Mouse (Mus musculus): ENCODE results near the gene Sart1.
"Not testable (repeated sequence)": the region's sequence is repeated elsewhere in the genome, so short reads cannot be mapped to it uniquely, and the experiment has no call there.

Sart1 gene

GRCm38 (mm10) chr19:5413840-5414239 is 25.3 kb upstream of the Sart1 start:
- no peak for DNase-seq

DNA sequence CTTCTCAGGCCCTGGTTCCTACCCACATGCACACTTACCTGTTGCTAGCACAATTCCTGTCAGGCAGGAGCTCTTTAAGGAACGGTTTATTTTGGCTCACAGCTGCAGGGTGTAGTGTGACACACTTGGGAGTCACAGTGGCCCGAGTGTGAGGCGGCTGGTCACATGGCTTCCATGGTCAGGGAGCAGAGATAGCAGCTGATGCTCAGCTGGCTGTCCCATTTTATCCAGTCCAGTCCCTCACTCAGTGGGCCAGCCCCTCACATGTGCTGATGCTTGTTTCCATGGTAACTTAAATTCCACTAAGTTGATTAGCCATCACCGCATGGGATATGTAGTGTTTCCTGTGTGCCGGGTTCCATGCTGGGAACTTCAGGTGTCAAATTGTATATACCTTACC is 23.5 kb upstream of the Sart1 start:
- no peak for DNase-seq

GRCm38 (mm10) chr19:5410641-5411040 is 22.1 kb upstream of the Sart1 start:
- DNase-seq, result no peak

GRCm38 (mm10) chr19:5409068-5409467 is 20.6 kb upstream of the Sart1 start:
- DNase-seq, result no peak

DNA sequence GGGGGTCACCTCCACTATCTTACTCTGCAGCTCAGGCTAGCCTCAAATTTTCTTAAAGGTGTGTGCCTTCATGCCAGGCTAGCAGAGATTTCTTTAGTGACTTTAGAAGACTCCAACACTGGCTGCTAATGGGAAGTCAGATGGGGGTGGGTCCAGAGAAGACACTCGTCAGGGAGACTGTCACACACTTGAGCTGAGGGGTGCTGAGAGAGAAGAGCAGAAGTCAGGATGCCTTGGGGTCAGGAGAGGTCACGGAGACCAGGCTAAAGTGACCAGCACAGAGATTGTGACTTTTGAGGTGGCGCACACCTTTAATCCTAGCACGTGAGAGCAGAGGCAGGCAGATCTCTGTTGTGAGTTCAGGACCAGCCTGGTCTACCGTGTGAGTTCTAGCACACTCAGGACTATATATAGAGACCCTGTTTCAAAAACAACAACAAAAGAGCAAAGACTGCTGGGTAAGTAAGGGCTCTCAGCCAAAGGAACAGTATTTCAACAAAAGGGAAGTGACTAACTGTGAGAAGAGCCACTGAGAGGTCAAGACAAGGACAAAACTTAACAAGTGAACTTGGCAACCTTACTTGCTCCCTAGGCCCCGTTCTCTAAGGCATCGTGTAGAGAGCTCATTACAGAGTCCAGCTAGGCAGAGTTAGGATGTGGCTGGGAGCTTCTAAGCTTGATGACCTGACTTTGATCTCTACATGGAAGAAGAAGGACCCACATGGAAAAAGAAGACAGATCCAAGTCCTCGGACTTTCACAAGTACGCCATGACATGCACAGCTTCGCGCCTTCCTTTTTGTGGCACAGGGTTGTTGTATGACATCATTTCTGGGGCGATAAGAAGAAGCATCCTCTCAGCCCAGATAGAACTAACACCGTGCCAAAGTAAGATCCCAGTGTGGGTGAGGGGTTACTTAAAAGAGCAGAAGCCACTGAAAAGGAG is 19.8 kb upstream of the Sart1 start:
- DNase-seq, result no peak

GRCm38 (mm10) chr19:5407133-5407532 is 18.6 kb upstream of the Sart1 start:
- DNase-seq, result no peak

- DNase-seq, result not testable (repeated sequence)
These were observed 18.1 kb upstream of the Sart1 start for GRCm38 (mm10) chr19:5406531-5407126.

- no peak for DNase-seq
These were observed 17.4 kb upstream of the Sart1 start for GRCm38 (mm10) chr19:5405924-5406323.

- no peak for DNase-seq
These were observed 13.8 kb upstream of the Sart1 start, which contains the start of gene Tsga10ip for GRCm38 (mm10) chr19:5402293-5402692. Gene Tsga10ip (minus strand): TSS chr19:5402526.

- DNase-seq, result not testable (repeated sequence)
These were observed 12.6 kb upstream of the Sart1 start for GRCm38 (mm10) chr19:5401073-5401472.

- no peak for DNase-seq
These were observed 6.9 kb upstream of the Sart1 start for GRCm38 (mm10) chr19:5395371-5395770.

DNA sequence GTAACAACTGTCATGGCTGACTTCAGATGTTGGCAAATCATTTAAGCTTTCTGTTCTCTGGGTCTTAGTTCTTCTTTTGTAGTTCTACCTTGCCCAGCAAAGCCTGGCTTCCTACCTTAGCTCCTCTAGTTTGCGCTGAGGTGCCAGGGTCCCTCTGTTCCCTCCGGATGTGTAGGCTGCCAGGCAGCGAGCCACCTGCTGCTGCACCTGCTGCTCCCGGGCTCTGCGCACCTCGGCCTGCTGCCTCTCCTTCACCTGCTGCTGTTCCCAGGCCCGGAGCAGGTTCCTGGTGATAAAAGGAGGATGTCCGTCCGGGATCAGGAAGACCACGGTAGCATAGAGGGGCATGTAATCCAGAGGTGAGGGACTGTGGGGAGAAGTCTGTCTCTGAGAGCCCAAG is 5.7 kb upstream of the Sart1 start:
- DNase-seq, result no peak

- DNase-seq, result peak; percentile 34
These were observed 4.4 kb upstream of the Sart1 start for GRCm38 (mm10) chr19:5392892-5393291.

DNA sequence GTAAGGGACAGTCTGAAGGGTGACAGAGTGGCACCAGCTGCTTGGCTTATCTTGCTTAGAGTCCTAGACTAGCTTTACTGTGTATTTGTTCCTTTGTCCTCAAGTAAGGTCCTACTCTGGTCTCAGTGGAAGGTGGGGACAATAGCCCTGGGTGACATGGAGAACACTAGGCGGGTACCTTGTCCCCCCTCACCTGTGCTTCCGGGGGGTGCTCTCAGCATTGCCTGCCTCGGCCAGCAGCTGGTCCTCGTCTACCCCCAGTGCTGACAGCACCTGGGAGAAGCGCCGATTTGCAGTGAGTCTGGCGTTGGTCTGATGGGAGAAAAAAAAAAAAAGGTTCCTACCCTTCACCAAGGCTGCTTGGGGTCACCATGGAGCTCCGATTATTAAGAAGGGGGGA is 1.9 kb upstream of the Sart1 start:
- no peak for DNase-seq

DNA sequence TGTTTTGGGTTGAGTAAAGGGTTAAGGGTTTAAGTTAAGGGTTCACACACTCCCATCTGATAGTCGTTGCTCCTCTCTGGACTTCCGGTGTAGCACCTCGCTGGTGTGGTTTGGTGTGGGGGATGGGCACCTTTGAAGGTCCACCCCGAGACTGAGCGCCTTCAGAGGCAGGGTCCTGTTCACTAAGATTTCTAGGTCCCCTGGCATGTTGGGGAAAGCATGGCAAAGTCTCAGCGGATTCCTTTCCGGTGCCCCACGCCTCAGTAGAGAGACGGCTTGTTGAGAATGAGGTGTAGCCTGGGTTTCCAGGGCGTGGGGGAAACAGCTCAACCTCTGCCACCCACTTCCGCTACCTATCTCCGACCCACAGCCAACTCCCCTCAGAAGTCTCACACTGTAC is 1.1 kb upstream of the Sart1 start:
- DNase-seq, result no peak

GRCm38 (mm10) chr19:5388011-5388441 is 477 bp downstream of the Sart1 start:
- peak; percentile 28 for DNase-seq

DNA sequence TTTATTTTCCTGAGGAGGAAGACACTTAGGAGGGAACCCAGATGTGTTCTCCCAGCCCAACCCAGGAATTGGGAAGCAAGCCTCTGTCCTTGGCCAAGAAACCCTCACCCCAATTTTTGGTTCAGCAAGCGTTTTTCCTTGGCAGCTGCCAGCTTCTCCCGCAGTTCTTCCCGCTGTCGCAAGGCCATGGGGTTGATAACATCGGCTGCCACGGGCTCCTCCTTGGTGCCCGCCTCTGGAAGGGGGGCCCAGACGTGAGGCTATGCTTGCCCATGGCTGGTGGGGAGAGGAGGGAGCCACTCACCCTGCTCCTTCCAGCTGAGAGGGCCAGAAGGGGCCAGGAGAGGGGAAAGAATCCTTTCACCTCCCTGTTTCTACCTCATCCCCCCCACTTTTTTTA is 3.8 kb downstream of the Sart1 start:
- no peak for DNase-seq

DNA sequence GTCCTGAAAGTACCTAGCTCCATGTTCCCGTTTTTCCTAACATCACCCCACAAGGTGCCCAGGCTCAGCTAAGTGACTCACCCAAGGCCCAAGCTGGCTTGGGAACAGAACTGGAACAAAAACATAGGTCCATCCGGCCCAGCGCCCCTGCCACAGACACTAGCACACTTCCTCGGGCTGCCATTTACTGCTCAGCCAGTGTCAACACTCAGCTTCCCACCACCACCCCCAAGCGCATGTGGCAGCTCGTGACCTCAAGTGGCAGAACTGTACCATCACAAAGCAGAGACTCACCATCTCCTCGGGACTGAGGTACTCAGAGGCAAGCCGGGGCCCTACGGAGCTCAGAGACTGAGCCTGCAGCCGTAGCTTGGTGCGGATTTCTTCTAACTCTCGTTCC is 5.2 kb downstream of the Sart1 start:
- no peak for DNase-seq

- no peak for DNase-seq
These were observed 11.1 kb downstream of the Sart1 start for GRCm38 (mm10) chr19:5377446-5377845.

GRCm38 (mm10) chr19:5374748-5375147 is 13.8 kb downstream of the Sart1 start:
- DNase-seq, result no peak

DNA sequence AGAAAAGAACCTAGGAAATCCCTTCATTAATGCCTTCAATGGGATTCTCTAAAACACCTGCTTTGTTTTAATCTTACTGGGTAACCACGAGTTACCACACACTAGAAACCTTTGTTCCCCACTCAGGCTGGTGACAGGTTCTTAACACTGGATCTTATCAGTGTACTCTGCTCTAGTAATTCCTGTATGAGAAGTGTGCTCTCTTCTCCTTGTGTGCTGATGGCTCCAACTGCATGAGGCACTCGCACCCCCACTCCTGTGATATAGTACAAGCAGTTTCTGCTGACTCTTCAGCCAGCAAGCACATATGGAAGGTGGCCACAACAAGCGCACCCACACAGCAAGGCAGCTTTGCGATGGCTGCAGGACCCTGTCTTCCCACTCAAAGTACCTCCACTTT is 14.3 kb downstream of the Sart1 start:
- DNase-seq, result no peak

DNA sequence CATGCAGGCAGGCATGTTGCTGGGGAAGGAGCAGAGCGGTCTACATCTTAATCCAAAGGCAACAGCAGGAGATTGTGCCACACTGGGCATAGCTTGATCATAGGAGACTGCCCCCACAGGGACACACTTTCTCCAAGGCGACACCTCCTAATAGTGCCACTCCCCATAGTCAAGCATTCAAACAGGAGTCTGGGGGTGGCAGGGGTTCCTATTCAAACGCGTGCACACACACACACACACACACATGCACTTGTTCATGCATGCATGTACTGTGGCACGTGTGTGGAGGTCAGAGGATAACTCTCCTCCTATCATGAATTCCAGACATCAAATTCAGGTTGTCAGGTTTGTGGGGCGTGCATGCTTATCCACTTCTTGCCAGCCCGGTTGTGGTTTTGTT is 15.8 kb downstream of the Sart1 start:
- no peak for DNase-seq

GRCm38 (mm10) chr19:5370932-5371331 is 17.6 kb downstream of the Sart1 start:
- no peak for DNase-seq

- no peak for DNase-seq
These were observed 21.0 kb downstream of the Sart1 start for GRCm38 (mm10) chr19:5367455-5367854.

DNA sequence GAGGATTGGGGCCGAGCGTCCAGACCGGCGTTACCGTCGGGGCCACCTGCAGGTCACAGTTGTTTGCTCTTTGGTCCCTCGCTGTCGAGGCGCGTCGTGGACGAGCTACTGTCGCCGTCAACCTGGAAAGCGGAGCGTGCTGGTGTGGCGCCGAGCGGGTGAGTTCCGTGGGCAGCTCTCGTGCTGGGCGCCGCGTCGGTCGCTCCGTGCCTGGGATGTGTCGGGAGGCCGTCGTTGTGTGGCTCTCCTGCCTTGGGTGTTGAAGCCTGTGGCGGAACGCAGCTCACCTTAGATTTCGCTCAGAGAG is 21.5 kb downstream of the Sart1 start, which contains the start of gene Banf1:
Gene Banf1, minus strand, starts transcription at position 116 of the 307 bp plus-strand sequence.
- DNase-seq, result no peak
